Mouse (Mus musculus) retina, postnatal 1 day (tissue): Measurements from ENCODE around the gene Dcaf12l1.
"Not testable (repeated sequence)": the region's sequence is repeated elsewhere in the genome, so short reads cannot be mapped to it uniquely, and the experiment has no call there.

Experiments used
- DNase-seq: peaks from one replicate; pipeline ENCODE4 v3.0.0-alpha.2; 2012

The Dcaf12l1 gene

DNA sequence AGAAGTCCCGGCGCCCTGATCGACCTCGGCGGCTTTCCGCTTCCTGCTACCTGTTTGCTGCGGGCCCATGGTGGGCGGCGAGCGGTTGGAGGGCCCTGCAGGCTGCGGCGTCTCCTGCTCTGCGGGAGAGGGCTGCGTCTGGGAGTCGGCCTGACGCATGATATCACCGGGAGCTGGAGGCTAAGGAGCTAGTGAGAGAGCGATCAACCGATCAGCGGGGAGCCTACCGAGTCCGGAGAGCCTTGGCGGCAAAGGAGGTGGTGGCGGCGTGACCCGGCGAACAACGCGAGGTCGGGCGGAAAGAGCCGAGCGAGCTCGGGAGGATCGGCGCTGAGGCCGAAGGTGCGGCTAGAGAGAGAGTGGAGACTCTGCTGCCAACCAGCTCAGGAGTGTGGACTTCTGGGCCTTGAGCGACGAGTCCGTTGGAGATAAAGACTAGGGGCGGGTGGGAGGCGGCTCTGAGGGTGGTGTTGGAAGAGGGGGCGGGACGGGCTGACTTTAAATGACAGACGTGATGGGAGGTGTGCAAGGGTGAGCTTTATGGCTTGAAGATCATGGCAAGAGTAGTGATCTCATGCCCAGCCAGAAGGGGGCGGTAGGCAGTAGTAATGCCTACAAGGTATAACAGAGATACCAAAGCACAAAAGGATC lies at the start of gene Dcaf12l1:
Gene Dcaf12l1, minus strand, starts transcription at position 437 of the 651 bp plus-strand sequence.
- DNase-seq: peak; percentile 72

DNA sequence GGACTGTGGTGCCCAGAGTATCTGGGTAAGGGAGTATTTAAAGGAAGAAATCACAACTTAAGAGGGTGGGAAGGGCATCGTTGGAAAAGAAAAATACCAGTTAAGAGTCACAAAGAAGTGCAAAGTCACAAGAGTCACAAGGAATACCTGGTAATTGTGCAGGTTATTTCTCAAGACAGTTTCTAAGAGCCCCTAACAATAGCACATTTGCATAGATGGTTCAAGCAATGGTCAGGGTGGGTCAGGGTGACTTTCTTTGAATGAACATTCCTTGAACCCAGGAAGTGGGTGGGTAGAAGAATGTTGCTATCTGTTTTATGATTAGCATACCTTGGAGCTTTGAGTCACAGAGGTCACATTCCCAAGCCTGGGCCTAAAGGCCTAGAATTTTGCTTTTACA lies 19.4 kb upstream of the Dcaf12l1 start:
- DNase-seq: not testable (repeated sequence)

- DNase-seq: peak; percentile 3
These were observed 799 bp downstream of the Dcaf12l1 start for GRCm38 (mm10) chrX:44789036-44789760.
